Mouse (Mus musculus): ENCODE measurements around the gene Nfyb.

DNA sequence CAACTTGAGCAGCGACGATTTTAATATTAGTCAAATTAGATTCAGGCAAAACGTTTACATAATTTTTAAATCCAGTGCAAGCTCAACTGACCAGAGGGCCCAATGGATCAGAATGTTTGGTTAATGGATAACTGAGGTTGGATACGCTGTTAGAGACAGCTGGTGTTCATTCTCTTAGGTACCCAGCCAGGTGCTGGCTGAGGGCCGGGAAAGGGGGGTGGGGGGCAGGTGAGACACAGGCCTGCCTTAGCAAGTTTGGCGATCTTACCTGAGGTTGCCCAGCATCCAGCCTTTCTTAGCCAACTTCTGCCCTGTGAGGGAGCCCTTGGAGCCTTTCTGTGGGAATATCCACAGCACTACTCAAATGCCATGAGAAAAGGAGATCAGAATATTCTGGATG, 41.2 kb upstream of the Nfyb start:
- TF ChIP-seq EP300 (IDR thresholded peaks at IDR 0.05), result no peak
- no peak for TF ChIP-seq CTCF (IDR thresholded peaks at IDR 0.05)

Measured in lung, postnatal 0 days (tissue).